Mouse (Mus musculus) MEL (cell line): Measurements from ENCODE around the gene Hnrnpf. TPM values are rescaled to one million over a fixed set of nuclear protein-coding genes. Genes with fewer than 3 reads are reported as not detected.
"Not testable (repeated sequence)": the region's sequence is repeated elsewhere in the genome, so short reads cannot be mapped to it uniquely, and the experiment has no call there.

Experiments used
- DNase-seq: peaks from one replicate; pipeline ENCODE4 v3.0.0; 2011; ENCODE audit warnings: low read depth, low spot score
- H3K27ac ChIP-seq: 2 replicates; pipeline ENCODE4 v1.5.1; 2012; ENCODE audit warnings: low read depth, mild to moderate bottlenecking, control low read depth, low read length, moderate library complexity; ENCODE audit not compliant: control insufficient read depth
- H3K27me3 ChIP-seq, 2 experiments: fragments of 150-350 bp in 1 of 2; sonication (generic) in 1 of 2; 2 replicates each; pipeline ENCODE4 v1.6.1; 2012; ENCODE audit warnings: low read length in 2 of 2, mild to moderate bottlenecking in 2 of 2, improper control_type of control experiment in 1 of 2, moderate library complexity in 1 of 2; ENCODE audit not compliant: insufficient read depth in 2 of 2, control insufficient read depth in 1 of 2
- H3K36me3 ChIP-seq, 2 experiments: 2 replicates each; pipeline ENCODE4 v1.6.1; 2012 to 2014; ENCODE audit warnings: low read length in 2 of 2, improper control_type of control experiment in 1 of 2, inconsistent platforms in 1 of 2, mild to moderate bottlenecking in 1 of 2; ENCODE audit not compliant: insufficient read depth in 2 of 2, control insufficient read depth in 1 of 2
- H3K4me1 ChIP-seq, 2 experiments: fragments of 150-350 bp in 1 of 2; sonication (generic) in 1 of 2; 2 replicates each; pipeline ENCODE4 v1.6.1; 2012; ENCODE audit warnings: low read length in 2 of 2, improper control_type of control experiment in 1 of 2, mild to moderate bottlenecking in 1 of 2; ENCODE audit not compliant: insufficient read depth in 2 of 2, control insufficient read depth in 1 of 2
- H3K4me3 ChIP-seq, 2 experiments: fragments of 150-350 bp in 1 of 2; sonication (generic) in 1 of 2; 2 replicates each; pipeline ENCODE4 v1.5.1; 2012; ENCODE audit warnings: low read depth in 2 of 2, low read length in 2 of 2, mild to moderate bottlenecking in 2 of 2, moderate library complexity in 2 of 2, control low read depth in 1 of 2, improper control_type of control experiment in 1 of 2; ENCODE audit not compliant: control insufficient read depth in 1 of 2, insufficient read depth in 1 of 2
- H3K79me2 ChIP-seq: 2 replicates; pipeline ENCODE4 v1.6.1; 2012; ENCODE audit warnings: mild to moderate bottlenecking, low read length, moderate library complexity; ENCODE audit not compliant: control insufficient read depth, poor library complexity, insufficient read depth
- H3K9ac ChIP-seq: 2 replicates; pipeline ENCODE4 v1.6.1; 2012; ENCODE audit warnings: low read depth, mild to moderate bottlenecking, control low read depth, low read length, moderate library complexity; ENCODE audit not compliant: control insufficient read depth, poor library complexity, severe bottlenecking
- H3K9me3 ChIP-seq: fragments of 150-350 bp; sonication (generic); replicated peaks from 2 replicates; pipeline ENCODE4 v1.6.1; 2012; ENCODE audit warnings: mild to moderate bottlenecking, low read length, improper control_type of control experiment, moderate library complexity; ENCODE audit not compliant: insufficient read depth
- ELF1 ChIP-seq: IDR thresholded peaks from 2 replicates; pipeline ENCODE4 v1.6.1; 2014; ENCODE audit warnings: low read depth, mild to moderate bottlenecking, inconsistent platforms, low read length, improper control_type of control experiment, moderate library complexity
- HCFC1 ChIP-seq: IDR thresholded peaks from 2 replicates; pipeline ENCODE4 v1.6.1; 2012; ENCODE audit warnings: low read depth, mild to moderate bottlenecking, inconsistent platforms, low read length, improper control_type of control experiment, moderate library complexity
- JUND ChIP-seq: IDR thresholded peaks from 2 replicates; pipeline ENCODE4 v1.6.1; 2011; ENCODE audit warnings: low read depth, mild to moderate bottlenecking, improper control_type of control experiment, low read length
- MXI1 ChIP-seq: IDR thresholded peaks from 2 replicates; pipeline ENCODE4 v1.6.1; 2011; ENCODE audit warnings: mild to moderate bottlenecking, low read depth, low read length, improper control_type of control experiment
- MYC ChIP-seq: IDR thresholded peaks from 2 replicates; pipeline ENCODE4 v1.6.1; 2011; ENCODE audit warnings: low read depth, mild to moderate bottlenecking, low read length, improper control_type of control experiment, moderate library complexity
- NELFE ChIP-seq: IDR thresholded peaks from 2 replicates; pipeline ENCODE4 v1.6.1; 2011; ENCODE audit warnings: low read depth, low read length, improper control_type of control experiment
- POLR2A ChIP-seq, 2 experiments: IDR thresholded peaks; 2 replicates each; pipeline ENCODE4 v1.6.1; 2011 to 2012; ENCODE audit warnings: low read length in 2 of 2, mild to moderate bottlenecking in 2 of 2, control low read depth in 1 of 2, improper control_type of control experiment in 1 of 2, low read depth in 1 of 2, moderate library complexity in 1 of 2; ENCODE audit not compliant: control insufficient read depth in 1 of 2, insufficient read depth in 1 of 2, poor library complexity in 1 of 2
- TAL1 ChIP-seq: IDR thresholded peaks from 2 replicates; pipeline ENCODE4 v1.6.1; 2012; ENCODE audit warnings: mild to moderate bottlenecking, inconsistent platforms, low read length, moderate library complexity, mixed read lengths
- TBP ChIP-seq: IDR thresholded peaks from 2 replicates; pipeline ENCODE4 v1.8.0; 2011; ENCODE audit warnings: low read depth, low read length, improper control_type of control experiment
- USF2 ChIP-seq, 2 experiments: IDR thresholded peaks; 2 replicates each; pipeline ENCODE4 v1.6.1; 2011 to 2012; ENCODE audit warnings: improper control_type of control experiment in 2 of 2, low read length in 2 of 2, borderline replicate concordance in 1 of 2, inconsistent platforms in 1 of 2, low read depth in 1 of 2, mild to moderate bottlenecking in 1 of 2; ENCODE audit not compliant: insufficient read depth in 1 of 2
- ZMIZ1 ChIP-seq: IDR thresholded peaks from 2 replicates; pipeline ENCODE4 v1.6.1; 2012; ENCODE audit warnings: low read depth, mild to moderate bottlenecking, inconsistent platforms, low read length, improper control_type of control experiment, moderate library complexity
- ZNF384 ChIP-seq: IDR thresholded peaks from 2 replicates; pipeline ENCODE4 v1.6.1; 2012; ENCODE audit warnings: low read depth, mild to moderate bottlenecking, inconsistent platforms, low read length, improper control_type of control experiment
- polyA plus RNA-seq, 2 experiments: library from polyadenylated mRNA; stranded (reverse) in 1 of 2; unstranded in 1 of 2; fragments of >175 nt in 1 of 2; fragments of >200 nt in 1 of 2; gene quantifications; 2 replicates each; pipeline versions ENCODE4 v1.2.1 to v1.2.4; 2012; ENCODE audit warnings: low replicate concordance in 2 of 2, low read depth in 1 of 2; ENCODE audit not compliant: insufficient read length in 2 of 2, insufficient read depth in 1 of 2, missing spikeins in 1 of 2
- total RNA-seq: library from RNA; depleted of rRNA; stranded (reverse); fragments of 300-350 nt; gene quantifications from 2 replicates; pipeline ENCODE4 v1.2.3, GENCODE M21; 2012

Hnrnpf gene
- total and polyA plus RNA-seq, 3 experiments, result 722 to 2,287 (median 882) TPM

GRCm38 (mm10) chr6:117868187-117868586 lies 31.9 kb upstream of the Hnrnpf start:
- Histone ChIP-seq H3K27ac (no peak overlapping the region), H3K79me2 (peaks cover 1% of the 10 kb centered on the region; the same call in 1 of the 2 replicates), H3K36me3 (peaks cover 0 to 8% of the 10 kb centered on the region in 2 experiments; a peak in 2 of 4 replicates), H3K4me3 (no peak overlapping the region), H3K27me3 (no peaks in the 10 kb centered on the region), H3K4me1 (peaks cover 0 to 3% of the 10 kb centered on the region in 2 experiments; a peak in 1 of 4 replicates), H3K9me3 (no peaks in the 10 kb centered on the region), H3K9ac (no peak overlapping the region)
- TF ChIP-seq HCFC1 (no peak), MXI1 (no peak), NELFE (no peak), TAL1 (no peak), ZNF384 (no peak), JUND (no peak), ZMIZ1 (no peak), ELF1 (no peak), MYC (no peak), POLR2A (IDR thresholded peaks at IDR 0.05; ENCODE audit: control insufficient read depth in 1 of 2, insufficient read depth in 1 of 2, low read depth in 1 of 2, low read length in 2 of 2, poor library complexity in 1 of 2) (no peak)
- no peak for DNase-seq

- Histone ChIP-seq H3K79me2 (no peaks in the 10 kb centered on the region), H3K27ac (no peak overlapping the region), H3K9ac (no peak overlapping the region), H3K36me3 (no peaks in the 10 kb centered on the region), H3K4me3 (no peak overlapping the region), H3K27me3 (no peaks in the 10 kb centered on the region), H3K4me1 (no peaks in the 10 kb centered on the region), H3K9me3 (no peaks in the 10 kb centered on the region)
- DNase-seq, result no peak
- TF ChIP-seq TBP (no peak), ZNF384 (no peak), USF2 (IDR thresholded peaks at IDR 0.05; ENCODE audit: borderline replicate concordance in 1 of 2, insufficient read depth in 1 of 2, low read depth in 1 of 2, low read length in 2 of 2) (no peak)
Observed at GRCm38 (mm10) chr6:117871034-117871433, 29.1 kb upstream of the Hnrnpf start.

DNA sequence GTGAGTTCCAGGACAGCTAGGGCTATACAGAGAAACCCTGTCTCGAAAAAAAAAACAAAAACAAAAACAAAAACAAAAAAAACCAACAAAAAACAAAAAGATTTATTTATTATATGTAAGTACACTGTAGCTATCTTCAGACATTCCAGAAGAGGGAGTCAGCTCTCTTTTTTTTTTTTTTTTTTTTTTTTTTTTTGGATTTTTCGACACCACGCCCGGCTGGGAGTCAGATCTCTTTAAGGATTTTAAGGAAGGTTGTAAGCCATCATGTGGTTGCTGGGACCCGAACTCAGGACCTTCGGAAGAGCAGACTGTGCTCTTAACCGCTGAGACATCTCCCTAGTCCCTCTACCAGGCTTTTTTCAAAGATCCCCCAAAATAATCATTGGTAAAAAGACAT lies 26.7 kb upstream of the Hnrnpf start:
- peak; percentile 85 for TF ChIP-seq ZNF384
- not testable (repeated sequence) for DNase-seq, H3K4me3 ChIP-seq

More for the DNA sequence above, 26.7 kb upstream of the Hnrnpf start:
- not testable (repeated sequence) for H3K79me2 ChIP-seq, H3K27me3 ChIP-seq, H3K9me3 ChIP-seq, H3K9ac ChIP-seq, H3K36me3 ChIP-seq, H3K4me1 ChIP-seq, H3K27ac ChIP-seq
